Mouse (Mus musculus) intestine, embryonic 16.5 days (tissue): ENCODE measurements around the gene Clec2d. TPM values are rescaled to one million over a fixed set of nuclear protein-coding genes. Genes with fewer than 3 reads are reported as not detected.
A peak's percentile ranks its signal among the peaks of the same experiment; 100 is the strongest.
"Not testable (repeated sequence)": the region's sequence is repeated elsewhere in the genome, so short reads cannot be mapped to it uniquely, and the experiment has no call there.

Source experiments
- ATAC-seq: fragments of 200-750 bp; cut with Nextera tagmentation; 2 replicates; pipeline ENCODE4 v1.8.0; 2017; ENCODE audit warnings: moderate TSS enrichment, moderate library complexity
- H3K27ac ChIP-seq: fragments of 300-500 bp; sonication (generic); 2 replicates; pipeline ENCODE4 v1.5.1; 2014; ENCODE audit warnings: mild to moderate bottlenecking, low read length
- H3K27me3 ChIP-seq: fragments of 300-500 bp; sonication (generic); replicated peaks from 2 replicates; pipeline ENCODE4 v1.6.1; 2014; ENCODE audit warnings: low read length, control low read depth, mixed read lengths; ENCODE audit not compliant: control insufficient read depth, insufficient read depth
- H3K36me3 ChIP-seq: fragments of 300-500 bp; sonication (generic); 2 replicates; pipeline ENCODE4 v1.6.1; 2014; ENCODE audit warnings: low read length, control low read depth; ENCODE audit not compliant: control insufficient read depth, insufficient read depth
- H3K4me1 ChIP-seq: fragments of 300-500 bp; sonication (generic); 2 replicates; pipeline ENCODE4 v1.6.1; 2014; ENCODE audit warnings: low read length, control low read depth, mixed read lengths; ENCODE audit not compliant: control insufficient read depth, insufficient read depth
- H3K4me2 ChIP-seq: fragments of 300-500 bp; sonication (generic); 2 replicates; pipeline ENCODE4 v1.6.1; 2014; ENCODE audit warnings: low read depth, low read length, control low read depth
- H3K4me3 ChIP-seq: fragments of 300-500 bp; sonication (generic); 2 replicates; pipeline ENCODE4 v1.5.1; 2014; ENCODE audit warnings: mild to moderate bottlenecking, low read length
- H3K9ac ChIP-seq: fragments of 300-500 bp; sonication (generic); 2 replicates; pipeline ENCODE4 v1.6.1; 2014; ENCODE audit warnings: low read depth, low read length
- H3K9me3 ChIP-seq: fragments of 300-500 bp; sonication (generic); 2 replicates; pipeline ENCODE4 v1.6.1; 2016; ENCODE audit warnings: low read length, control low read depth; ENCODE audit not compliant: control insufficient read depth
- WGBS: fragments of 180-500 bp; shearing (Covaris S2); extraction: QIAGEN DNeasy Blood & Tissue Kit; methylation state at CpG from one replicate; pipeline ENCODE4 v1.1.7; 2014; 5-methylcytosine and 5-hydroxymethylcytosine counted together
- polyA plus RNA-seq: library from polyadenylated mRNA; unstranded; fragments of >200 nt; fragmentation: Nextera tagmentation; extraction: Ambion mirVana; gene quantifications from 2 replicates; pipeline ENCODE4 v1.2.1, GENCODE M21; 2015

The Clec2d gene
- polyA plus RNA-seq, 1 experiment from 2014 or later, result 1.0 TPM

GRCm38 (mm10) chr6:129171675-129172074, 8.7 kb upstream of the Clec2d start:
- Histone ChIP-seq H3K27me3 (no peaks in the 10 kb centered on the region), H3K4me3 (no peak overlapping the region), H3K4me1 (0 out of 2 replicates have a peak, but pooled peaks cover 5% of the 10 kb centered on the region), H3K9ac (no peak overlapping the region), H3K9me3 (no peaks in the 10 kb centered on the region), H3K27ac (no peak overlapping the region), H3K36me3 (no peaks in the 10 kb centered on the region), H3K4me2 (no peak overlapping the region)
- no peak for ATAC-seq
- WGBS, result 91% methylated on average over 1 of the region's 1 CpGs

GRCm38 (mm10) chr6:129174836-129175235, 5.6 kb upstream of the Clec2d start:
- Histone ChIP-seq H3K4me2 (no peak overlapping the region), H3K36me3 (no peaks in the 10 kb centered on the region), H3K4me1 (0 out of 2 replicates have a peak, but pooled peaks cover 5% of the 10 kb centered on the region), H3K9me3 (no peaks in the 10 kb centered on the region), H3K27ac (peak overlapping the region; percentile 28), H3K27me3 (no peaks in the 10 kb centered on the region), H3K4me3 (no peak overlapping the region), H3K9ac (no peak overlapping the region)
- ATAC-seq, result peak; percentile 63

GRCm38 (mm10) chr6:129175612-129176011, 4.8 kb upstream of the Clec2d start:
- no peak overlapping the region for H3K9ac ChIP-seq
- no peak overlapping the region for H3K4me3 ChIP-seq
- no peaks in the 10 kb centered on the region for H3K36me3 ChIP-seq
- H3K4me1 ChIP-seq, result 0 out of 2 replicates have a peak, but pooled peaks cover 5% of the 10 kb centered on the region
- H3K27me3 ChIP-seq, result no peaks in the 10 kb centered on the region
- no peak overlapping the region for H3K27ac ChIP-seq
- H3K4me2 ChIP-seq, result no peak overlapping the region
- 0 out of 2 replicates have a peak, but pooled peaks have one; percentile 24 for ATAC-seq
- H3K9me3 ChIP-seq, result no peaks in the 10 kb centered on the region

GRCm38 (mm10) chr6:129176621-129177020, 3.8 kb upstream of the Clec2d start:
- no peak for ATAC-seq
- Histone ChIP-seq H3K36me3 (no peaks in the 10 kb centered on the region), H3K4me3 (no peak overlapping the region), H3K9me3 (no peaks in the 10 kb centered on the region), H3K9ac (no peak overlapping the region), H3K27ac (no peak overlapping the region), H3K4me1 (0 out of 2 replicates have a peak, but pooled peaks cover 5% of the 10 kb centered on the region), H3K27me3 (no peaks in the 10 kb centered on the region), H3K4me2 (no peak overlapping the region)
- WGBS, result 65% methylated on average over 1 of the region's 1 CpGs

- Histone ChIP-seq H3K4me3 (no peak overlapping the region), H3K4me1 (peaks cover 8% of the 10 kb centered on the region; the same call in 1 of the 2 replicates), H3K27me3 (no peaks in the 10 kb centered on the region), H3K4me2 (no peak overlapping the region), H3K9me3 (no peaks in the 10 kb centered on the region), H3K9ac (no peak overlapping the region), H3K27ac (no peak overlapping the region), H3K36me3 (peaks cover 6% of the 10 kb centered on the region)
- ATAC-seq, result no peak
- 76% methylated on average over 2 of the region's 2 CpGs for WGBS
Measured at GRCm38 (mm10) chr6:129179281-129179680, 1.1 kb upstream of the Clec2d start.

- H3K36me3 ChIP-seq, result peaks cover 12% of the 10 kb centered on the region
- H3K4me1 ChIP-seq, ATAC-seq, H3K4me2 ChIP-seq, H3K27ac ChIP-seq, H3K27me3 ChIP-seq, H3K9me3 ChIP-seq, H3K4me3 ChIP-seq, H3K9ac ChIP-seq: not testable (repeated sequence)
- WGBS, result 91% methylated on average over 1 of the region's 1 CpGs
Measured at GRCm38 (mm10) chr6:129179831-129180230, 584 bp upstream of the Clec2d start.

- Histone ChIP-seq H3K4me3 (peak overlapping the region; percentile 53), H3K4me2 (peak overlapping the region; percentile 41), H3K36me3 (peaks cover 16% of the 10 kb centered on the region), H3K27me3 (no peaks in the 10 kb centered on the region), H3K4me1 (peaks cover 6% of the 10 kb centered on the region; the same call in 1 of the 2 replicates), H3K9ac (peak overlapping the region; percentile 68), H3K9me3 (no peaks in the 10 kb centered on the region), H3K27ac (peak overlapping the region; percentile 87)
- no peak for ATAC-seq
- 0% methylated on average over 1 of the region's 1 CpGs for WGBS
Measured at GRCm38 (mm10) chr6:129181249-129181648, 834 bp downstream of the Clec2d start.

GRCm38 (mm10) chr6:129181683-129182082, 1.3 kb downstream of the Clec2d start:
- H3K4me2 ChIP-seq, result peak overlapping the region; percentile 41
- H3K4me3 ChIP-seq, result peak overlapping the region; percentile 53
- no peak for ATAC-seq
- no peaks in the 10 kb centered on the region for H3K27me3 ChIP-seq
- no peaks in the 10 kb centered on the region for H3K9me3 ChIP-seq
- peak overlapping the region; percentile 62 for H3K9ac ChIP-seq
- H3K36me3 ChIP-seq, result peaks cover 19% of the 10 kb centered on the region
- peaks cover 6% of the 10 kb centered on the region; the same call in 1 of the 2 replicates for H3K4me1 ChIP-seq
- H3K27ac ChIP-seq, result peak overlapping the region; percentile 72

GRCm38 (mm10) chr6:129182518-129182917, 2.1 kb downstream of the Clec2d start:
- peaks cover 21% of the 10 kb centered on the region for H3K36me3 ChIP-seq
- 35% methylated on average over 1 of the region's 1 CpGs for WGBS
- no peak for ATAC-seq
- H3K4me2 ChIP-seq, result peak overlapping the region; percentile 73
- no peaks in the 10 kb centered on the region for H3K9me3 ChIP-seq
- H3K27ac ChIP-seq, result peak overlapping the region; percentile 65; the same call in 1 of the 2 replicates
- peak overlapping the region; percentile 64 for H3K9ac ChIP-seq
- peaks cover 6% of the 10 kb centered on the region; the same call in 1 of the 2 replicates for H3K4me1 ChIP-seq
- peak overlapping the region; percentile 53 for H3K4me3 ChIP-seq
- H3K27me3 ChIP-seq, result no peaks in the 10 kb centered on the region

GRCm38 (mm10) chr6:129184001-129184400, 3.6 kb downstream of the Clec2d start:
- 0 out of 2 replicates have a peak overlapping the region, but pooled peaks have one; percentile 19 for H3K9ac ChIP-seq
- 0 out of 2 replicates have a peak overlapping the region, but pooled peaks have one; percentile 11 for H3K4me3 ChIP-seq
- H3K4me1 ChIP-seq, H3K27me3 ChIP-seq, H3K9me3 ChIP-seq, ATAC-seq, H3K27ac ChIP-seq: not testable (repeated sequence)
- H3K36me3 ChIP-seq, result peaks cover 21% of the 10 kb centered on the region
- peak overlapping the region; percentile 33 for H3K4me2 ChIP-seq
- WGBS, result 86% methylated on average over 4 of the region's 4 CpGs
